Mouse (Mus musculus): ENCODE data around the gene Tmem229b. TPM values are rescaled to one million over a fixed set of nuclear protein-coding genes. Genes with fewer than 3 reads are reported as not detected.

Gene Tmem229b
- total RNA-seq, 2 experiments from 2014 or later: 3.4 to 6.7 TPM

Other genes starting within 250 kb of the Tmem229b start
- 100 to 1,000 TPM in 1 of 2 experiments, 10 to 100 TPM in 1; 91.3 to 101 TPM for gene Atp6v1d, start 146.0 kb downstream of the Tmem229b start, total RNA-seq (2021)
- gene Eif2s1, start 145.8 kb downstream of the Tmem229b start, total RNA-seq (2021): 10 to 100 TPM; 61.8 to 64.2 TPM
- gene Plek2, start 100.7 kb downstream of the Tmem229b start, total RNA-seq (2021): under 1 TPM; 0.32 to 0.86 TPM
- gene Plekhh1, start 21.5 kb upstream of the Tmem229b start, total RNA-seq (2021): 10 to 100 TPM in 1 of 2 experiments, 1 to 10 TPM in 1; 6.7 to 19.2 TPM
- 1 to 10 TPM; 3.3 to 5.4 TPM for gene Pigh, start 82.0 kb upstream of the Tmem229b start, total RNA-seq (2021)
- not detected for gene Arg2, start 123.2 kb upstream of the Tmem229b start, total RNA-seq (2021)
- 10 to 100 TPM; 62.1 to 69.2 TPM for gene Vti1b, start 165.0 kb upstream of the Tmem229b start, total RNA-seq (2021)
- 1 to 10 TPM; 7.2 to 8.5 TPM for gene Rdh11, start 184.7 kb upstream of the Tmem229b start, total RNA-seq (2021)
- under 1 TPM; 0.31 to 0.32 TPM for gene Rdh12, start 201.3 kb upstream of the Tmem229b start, total RNA-seq (2021)